Mouse (Mus musculus): ENCODE measurements around the gene E2f4.
"Not testable (repeated sequence)": the region's sequence is repeated elsewhere in the genome, so short reads cannot be mapped to it uniquely, and the experiment has no call there.

The E2f4 gene

GRCm38 (mm10) chr8:105269075-105269458, 28.4 kb upstream of the E2f4 start:
- DNase-seq (ENCODE audit: low spot score), result peak; percentile 29

GRCm38 (mm10) chr8:105269461-105269947, 28.0 kb upstream of the E2f4 start, which contains the start of gene Hsf4:
TSS of gene Hsf4 (plus strand) at chr8:105269801.
- peak; percentile 45 for DNase-seq (ENCODE audit: low spot score)

GRCm38 (mm10) chr8:105270101-105270915, 27.2 kb upstream of the E2f4 start:
- DNase-seq (ENCODE audit: low spot score), result peak; percentile 29

GRCm38 (mm10) chr8:105270916-105271186, 26.6 kb upstream of the E2f4 start:
- no peak for DNase-seq (ENCODE audit: low spot score)

GRCm38 (mm10) chr8:105275387-105275786, 22.1 kb upstream of the E2f4 start:
- DNase-seq (ENCODE audit: low spot score), result no peak

GRCm38 (mm10) chr8:105275840-105276239, 21.6 kb upstream of the E2f4 start, which contains the start of gene Nol3:
TSS of gene Nol3 (plus strand) at chr8:105276140.
- DNase-seq (ENCODE audit: low spot score), result no peak

GRCm38 (mm10) chr8:105276292-105277120, 21.0 kb upstream of the E2f4 start:
- peak; percentile 67 for DNase-seq (ENCODE audit: low spot score)

- no peak for DNase-seq (ENCODE audit: low spot score)
Measured at GRCm38 (mm10) chr8:105278911-105279334, 18.5 kb upstream of the E2f4 start.

GRCm38 (mm10) chr8:105280567-105280966, 16.9 kb upstream of the E2f4 start:
- no peak for DNase-seq (ENCODE audit: low spot score)

- no peak for DNase-seq (ENCODE audit: low spot score)
Measured at GRCm38 (mm10) chr8:105281821-105282220, 15.6 kb upstream of the E2f4 start.

GRCm38 (mm10) chr8:105282239-105282638, 15.2 kb upstream of the E2f4 start:
- no peak for DNase-seq (ENCODE audit: low spot score)

- DNase-seq (ENCODE audit: low spot score), result peak; percentile 71
Measured at GRCm38 (mm10) chr8:105283074-105283473, 14.4 kb upstream of the E2f4 start.

- DNase-seq (ENCODE audit: low spot score), result no peak
Measured at GRCm38 (mm10) chr8:105285514-105285913, 11.9 kb upstream of the E2f4 start.

GRCm38 (mm10) chr8:105286907-105287306, 10.6 kb upstream of the E2f4 start:
- no peak for DNase-seq (ENCODE audit: low spot score)

- DNase-seq (ENCODE audit: low spot score), result no peak
Measured at GRCm38 (mm10) chr8:105288231-105288630, 9.2 kb upstream of the E2f4 start.

- DNase-seq (ENCODE audit: low spot score), result peak; percentile 97
Measured at GRCm38 (mm10) chr8:105288958-105289732, 8.3 kb upstream of the E2f4 start.

GRCm38 (mm10) chr8:105289805-105290460, 7.5 kb upstream of the E2f4 start, which contains the start of gene 4931428F04Rik:
TSS of gene 4931428F04Rik (minus strand) at chr8:105289864.
- peak; percentile 73 for DNase-seq (ENCODE audit: low spot score)

GRCm38 (mm10) chr8:105290554-105291314, 6.7 kb upstream of the E2f4 start:
- peak; percentile 96 for DNase-seq (ENCODE audit: low spot score)

- not testable (repeated sequence) for DNase-seq (ENCODE audit: low spot score)
Measured at GRCm38 (mm10) chr8:105291364-105291763, 6.1 kb upstream of the E2f4 start.

GRCm38 (mm10) chr8:105291802-105292201, 5.7 kb upstream of the E2f4 start:
- DNase-seq (ENCODE audit: low spot score), result not testable (repeated sequence)

- no peak for DNase-seq (ENCODE audit: low spot score)
Measured at GRCm38 (mm10) chr8:105292471-105292870, 5.0 kb upstream of the E2f4 start.

Measured in embryo, embryonic 10.5 days (tissue).